ENCODE assay signal across 8 mouse cellular contexts in the genomic region with DNA sequence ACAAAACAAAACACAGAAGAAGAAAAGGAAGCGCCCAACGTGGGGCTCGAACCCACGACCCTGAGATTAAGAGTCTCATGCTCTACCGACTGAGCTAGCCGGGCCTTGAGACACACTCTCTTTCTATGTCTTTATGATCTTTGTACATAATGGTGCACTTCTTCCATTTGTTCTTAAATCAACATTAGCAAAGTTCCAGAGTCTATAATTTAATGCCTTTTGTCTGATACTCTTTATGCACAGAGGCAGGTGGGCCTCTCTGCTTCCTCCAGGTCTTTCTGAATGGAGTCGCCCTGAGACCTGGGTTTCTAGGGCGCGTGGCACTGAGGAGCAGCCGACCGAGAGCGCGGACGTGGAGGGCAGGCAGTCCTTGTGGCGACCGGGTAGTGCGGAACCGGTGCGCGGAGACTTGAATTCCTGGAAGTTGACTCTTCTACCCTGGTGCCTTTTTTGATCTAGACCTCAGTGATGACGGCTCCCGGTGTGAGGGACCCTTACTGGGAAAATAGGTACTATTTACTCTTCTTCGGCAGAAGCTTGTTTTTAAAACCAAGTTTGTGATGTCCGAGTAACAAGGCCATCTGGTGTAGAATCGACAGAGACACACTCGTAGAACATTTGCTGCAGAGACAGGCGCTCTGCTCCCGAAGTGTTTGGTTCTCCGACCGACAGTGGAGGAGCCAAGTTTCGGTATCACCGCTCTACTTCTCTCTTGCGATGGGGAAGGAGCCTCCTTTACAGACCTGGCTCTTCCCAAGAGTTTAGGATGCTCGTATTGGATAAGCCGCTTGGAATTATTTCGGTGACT. TPM values are rescaled to one million over a fixed set of nuclear protein-coding genes. Genes with fewer than 3 reads are reported as not detected.
DNase-seq lines count a peak whose midpoint lies in the region; ATAC-seq and TF ChIP-seq lines count a peak whose summit lies in the region.

No protein-coding gene starts in this region.

- H3K4me2 ChIP-seq in forebrain, postnatal 0 days (ENCODE audit: low read depth), result peak overlapping the region; percentile 98
- peak overlapping the region; percentile 87 for H3K4me2 ChIP-seq in lung, embryonic 14.5 days

- peak; percentile 32 for ATAC-seq in forebrain, postnatal 0 days
- ATAC-seq in lung, embryonic 14.5 days (ENCODE audit: insufficient read depth), result peak; percentile 55
- ATAC-seq in neutrophil, adult 5-6 weeks (ENCODE audit: extremely low read depth, insufficient number of reproducible peaks, low FRiP score, poor library complexity, severe bottlenecking), result peak; percentile 7; the same call in 1 of the 2 replicates

- H3K4me1 ChIP-seq in MEL (ENCODE audit: control insufficient read depth in 1 of 2, insufficient read depth in 2 of 2, low read length in 2 of 2), result peaks cover 8 to 19% of the 10 kb centered on the region in 2 experiments
- H3K4me1 ChIP-seq in cerebellum, adult 2 months (ENCODE audit: control insufficient read depth, insufficient read depth, low read length), result no peaks in the 10 kb centered on the region
- no peaks in the 10 kb centered on the region for H3K4me1 ChIP-seq in forebrain, postnatal 0 days (ENCODE audit: insufficient read depth)
- H3K4me1 ChIP-seq in lung, embryonic 14.5 days (ENCODE audit: insufficient read depth), result peaks cover 3% of the 10 kb centered on the region; the same call in 1 of the 2 replicates

- WGBS in cerebellum, adult 2 months, result under 1% methylated on average over 36 of the region's 36 CpGs
- 0% methylated on average over 36 of the region's 36 CpGs for WGBS in forebrain, postnatal 0 days
- under 1% methylated on average over 36 of the region's 36 CpGs for WGBS in lung, embryonic 14.5 days

- no peak for TF ChIP-seq POLR2A in MEL (IDR thresholded peaks at IDR 0.05; ENCODE audit: control insufficient read depth in 1 of 2, insufficient read depth in 1 of 2, low read depth in 1 of 2, low read length in 2 of 2, poor library complexity in 1 of 2)
- TF ChIP-seq POLR2A in cerebellum, adult 2 months (IDR thresholded peaks at IDR 0.05; ENCODE audit: borderline replicate concordance, insufficient read depth, low read length), result no peak

- peak overlapping the region; percentile 81 for H3K9ac ChIP-seq in MEL (ENCODE audit: control insufficient read depth, low read depth, low read length, poor library complexity, severe bottlenecking)
- peak overlapping the region; percentile 65 for H3K9ac ChIP-seq in forebrain, postnatal 0 days
- H3K9ac ChIP-seq in lung, embryonic 14.5 days, result peak overlapping the region; percentile 78

- no peak for TF ChIP-seq RAD21 in MEL (IDR thresholded peaks at IDR 0.05; ENCODE audit: low read depth, low read length)

- peaks cover 0 to 25% of the 10 kb centered on the region in 2 experiments; a peak in 2 of 4 replicates for H3K36me3 ChIP-seq in MEL (ENCODE audit: control insufficient read depth in 1 of 2, insufficient read depth in 2 of 2, low read length in 2 of 2)
- no peaks in the 10 kb centered on the region for H3K36me3 ChIP-seq in forebrain, postnatal 0 days (ENCODE audit: insufficient read depth)
- no peaks in the 10 kb centered on the region for H3K36me3 ChIP-seq in lung, embryonic 14.5 days (ENCODE audit: insufficient read depth)

- H3K9me3 ChIP-seq in MEL (replicated peaks; ENCODE audit: insufficient read depth, low read length), result no peaks in the 10 kb centered on the region
- no peaks in the 10 kb centered on the region for H3K9me3 ChIP-seq in forebrain, postnatal 0 days (ENCODE audit: low read length)
- no peaks in the 10 kb centered on the region for H3K9me3 ChIP-seq in lung, embryonic 14.5 days (ENCODE audit: low read depth, low read length)

- H3K4me3 ChIP-seq in MEL (ENCODE audit: control insufficient read depth in 1 of 2, insufficient read depth in 1 of 2, low read depth in 2 of 2, low read length in 2 of 2), result peak overlapping the region; percentile 41 to 85
- peak overlapping the region; percentile 83 for H3K4me3 ChIP-seq in cerebellum, adult 2 months (replicated peaks; ENCODE audit: insufficient read depth, low read depth, low read length)
- H3K4me3 ChIP-seq in forebrain, postnatal 0 days (ENCODE audit: low read depth, low read length), result peak overlapping the region; percentile 72
- H3K4me3 ChIP-seq in lung, embryonic 14.5 days (ENCODE audit: low read depth, low read length), result peak overlapping the region; percentile 54

- peak overlapping the region; percentile 67 for H3K27ac ChIP-seq in MEL (ENCODE audit: control insufficient read depth, low read depth, low read length)
- H3K27ac ChIP-seq in cerebellum, adult 2 months (ENCODE audit: insufficient read depth, low read length), result peak overlapping the region; percentile 2
- H3K27ac ChIP-seq in forebrain, postnatal 0 days (ENCODE audit: low read depth, low read length), result peak overlapping the region; percentile 82
- peak overlapping the region; percentile 93 for H3K27ac ChIP-seq in lung, embryonic 14.5 days (ENCODE audit: low read depth)

- TF ChIP-seq EP300 in MEL (IDR thresholded peaks at IDR 0.05; ENCODE audit: low read depth in 1 of 2, low read length in 2 of 2), result no peak

- no peaks in the 10 kb centered on the region for H3K27me3 ChIP-seq in MEL (ENCODE audit: control insufficient read depth in 1 of 2, insufficient read depth in 2 of 2, low read length in 2 of 2)
- H3K27me3 ChIP-seq in cerebellum, adult 2 months (ENCODE audit: control insufficient read depth, insufficient read depth, low read length), result no peaks in the 10 kb centered on the region
- no peaks in the 10 kb centered on the region for H3K27me3 ChIP-seq in forebrain, postnatal 0 days (ENCODE audit: insufficient read depth, low read length)
- no peaks in the 10 kb centered on the region for H3K27me3 ChIP-seq in lung, embryonic 14.5 days (ENCODE audit: insufficient read depth, low read length)

- DNase-seq in MEL (ENCODE audit: low read depth, low spot score), result peak; percentile 95
- peak; percentile 80 to 85 for DNase-seq in cerebellum, adult 2 months
- peak; percentile 92 for DNase-seq in forebrain, postnatal 0 days
- peak; percentile 81 for DNase-seq in heart, postnatal 4 days
- DNase-seq in layer of hippocampus, adult 8-10 months (ENCODE audit: low spot score in 2 of 2), result peak; percentile 76 to 86
- peak; percentile 95 for DNase-seq in lung, embryonic 14.5 days
- peak; percentile 53 to 69 for DNase-seq in thymus, adult 18-20 months

- peaks cover 14% of the 10 kb centered on the region for H3K79me2 ChIP-seq in MEL (ENCODE audit: control insufficient read depth, insufficient read depth, low read length, poor library complexity)

- no peak for TF ChIP-seq CTCF in MEL (IDR thresholded peaks at IDR 0.05 in 2 of 3, conservative IDR thresholded peaks at IDR 0.05 in 1 of 3; ENCODE audit: control insufficient read depth in 1 of 3, insufficient read depth in 1 of 3, low read depth in 2 of 3, low read length in 3 of 3, poor library complexity in 1 of 3, severe bottlenecking in 1 of 3)
- no peak for TF ChIP-seq CTCF in cerebellum, adult 2 months (IDR thresholded peaks at IDR 0.05; ENCODE audit: borderline replicate concordance, insufficient read depth, low read depth, low read length)
- TF ChIP-seq CTCF in forebrain, postnatal 0 days (IDR thresholded peaks at IDR 0.05; ENCODE audit: low read depth), result no peak
- no peak for TF ChIP-seq CTCF in lung, embryonic 14.5 days (IDR thresholded peaks at IDR 0.05; ENCODE audit: low read depth)

TF ChIP-seq in MEL, 35 proteins besides CTCF, POLR2A, EP300 and RAD21:
- TF ChIP-seq HCFC1 (IDR thresholded peaks at IDR 0.05; ENCODE audit: low read depth, low read length) (no peak), TAL1 (IDR thresholded peaks at IDR 0.05; ENCODE audit: low read length) (0 out of 2 replicates have a peak, but pooled peaks have one; percentile 10)
TF ChIP-seq in MEL: peak in this region for 1.

RNA-seq across cellular contexts. Expression of a gene that starts 25.3 kb away (rescaled TPM):
- total RNA-seq in MEL (2012; rRNA removed), result not detected in 2 replicates
- polyA plus RNA-seq in MEL (2012; ENCODE audit: insufficient read depth in 1 of 2, insufficient read length in 2 of 2, low read depth in 1 of 2, low replicate concordance in 2 of 2, missing spikeins in 1 of 2), result not detected
- polyA plus RNA-seq in cerebellum, adult 2 months (2012; rRNA removed), result 0.21 and 0.41 TPM in 2 replicates
- 0.54 and 1.6 TPM in 2 replicates for total RNA-seq in forebrain, postnatal 0 days (2014; rRNA removed)
- polyA plus RNA-seq in forebrain, postnatal 0 days (2015; fragmentation: Nextera tagmentation; extraction: Ambion mirVana), result 0.82 and 1.4 TPM in 2 replicates
- 10 to 100 TPM; 95.6 to 97.0 TPM for total RNA-seq in heart, postnatal 4 days (2021)
- total RNA-seq in layer of hippocampus, adult 8-10 months (2022), result under 1 TPM in 2 of 4 experiments, not detected in 2; 0.16 to 0.22 TPM
- 0.20 and 0.35 TPM in 2 replicates for polyA plus RNA-seq in lung, embryonic 14.5 days (2014; fragmentation: Nextera tagmentation; extraction: Ambion mirVana)
- not detected in 2 replicates for total RNA-seq in neutrophil, adult 5-6 weeks (2017)

RNA-seq across cellular contexts. Expression of a gene that starts 47.6 kb away (rescaled TPM):
- total RNA-seq in MEL (2012; rRNA removed), result not detected in 2 replicates
- polyA plus RNA-seq in MEL (2012; ENCODE audit: insufficient read depth in 1 of 2, insufficient read length in 2 of 2, low read depth in 1 of 2, low replicate concordance in 2 of 2, missing spikeins in 1 of 2), result under 1 TPM in 1 of 2 experiments, not detected in 1; 0.17 TPM
- not detected in 2 replicates for polyA plus RNA-seq in cerebellum, adult 2 months (2012; rRNA removed)
- total RNA-seq in forebrain, postnatal 0 days (2014; rRNA removed), result not detected in 2 replicates
- polyA plus RNA-seq in forebrain, postnatal 0 days (2015; fragmentation: Nextera tagmentation; extraction: Ambion mirVana), result not detected in 2 replicates
- under 1 TPM in 1 of 2 experiments, not detected in 1; 0.50 TPM for total RNA-seq in heart, postnatal 4 days (2021)
- total RNA-seq in layer of hippocampus, adult 8-10 months (2022), result not detected
- not detected in 2 replicates for polyA plus RNA-seq in lung, embryonic 14.5 days (2014; fragmentation: Nextera tagmentation; extraction: Ambion mirVana)
- total RNA-seq in neutrophil, adult 5-6 weeks (2017), result not detected in 2 replicates

RNA-seq across cellular contexts. Expression of a gene that starts 58.1 kb away (rescaled TPM):
- total RNA-seq in MEL (2012; rRNA removed), result 183 and 191 TPM in 2 replicates
- 1,000 to 10,000 TPM in 1 of 2 experiments, 100 to 1,000 TPM in 1; 237 to 1,680 TPM for polyA plus RNA-seq in MEL (2012; ENCODE audit: insufficient read depth in 1 of 2, insufficient read length in 2 of 2, low read depth in 1 of 2, low replicate concordance in 2 of 2, missing spikeins in 1 of 2)
- 15.2 and 21.9 TPM in 2 replicates for polyA plus RNA-seq in cerebellum, adult 2 months (2012; rRNA removed)
- total RNA-seq in forebrain, postnatal 0 days (2014; rRNA removed), result 122 and 176 TPM in 2 replicates
- polyA plus RNA-seq in forebrain, postnatal 0 days (2015; fragmentation: Nextera tagmentation; extraction: Ambion mirVana), result 116 and 135 TPM in 2 replicates
- 100 to 1,000 TPM; 286 to 331 TPM for total RNA-seq in heart, postnatal 4 days (2021)
- 10 to 100 TPM; 23.9 to 39.1 (median 31.6) TPM for total RNA-seq in layer of hippocampus, adult 8-10 months (2022)
- polyA plus RNA-seq in lung, embryonic 14.5 days (2014; fragmentation: Nextera tagmentation; extraction: Ambion mirVana), result 77.2 and 96.5 TPM in 2 replicates
- 1,984 and 2,044 TPM in 2 replicates for total RNA-seq in neutrophil, adult 5-6 weeks (2017)

Comparison
In these comparisons a context has a peak if more than half of its experiments do, and no peak if none do; other contexts are left out.
1. Peak in every context shown above with its lines: DNase-seq, ATAC-seq, H3K4me3 ChIP-seq and H3K27ac ChIP-seq.
2. H3K27ac ChIP-seq: peak in every context shown above with its lines; median percentile 93 in lung, embryonic 14.5 days; 82 in forebrain, postnatal 0 days; 67 in MEL; 2 in cerebellum, adult 2 months.
3. RNA of a gene that starts 25.3 kb away (total RNA-seq): 95.6 to 97.0 TPM in heart, postnatal 4 days; 0.54 to 1.6 TPM in forebrain, postnatal 0 days, 0.16 to 0.22 TPM in layer of hippocampus, adult 8-10 months, not detected in MEL and not detected in neutrophil, adult 5-6 weeks; every median in the first group is over 10 times any median in the second.